Mouse (Mus musculus): ENCODE results near the gene Ush1c. TPM values are rescaled to one million over a fixed set of nuclear protein-coding genes. Genes with fewer than 3 reads are reported as not detected.

Ush1c gene
- polyA plus RNA-seq (2012; rRNA removed) = 0.03 TPM in 1 of 2 replicates, not detected in the other

GRCm38 (mm10) chr7:46238346-46238745 is at the start of gene Ush1c:
Gene Ush1c (minus strand): TSS chr7:46238503.

GRCm38 (mm10) chr7:46240696-46241095 is 2.4 kb upstream of the Ush1c start, which contains the start of gene Otog:
Gene Otog (plus strand): TSS chr7:46240987.

GRCm38 (mm10) chr7:46179431-46180275 is 58.6 kb downstream of the Ush1c start, which contains the start of gene Abcc8:
Gene Abcc8 (minus strand): TSS chr7:46180033.

Other genes with a start within 250 kb of the Ush1c start
- 9.6 and 12.4 TPM in 2 replicates for gene Abcc6, start 208.2 kb downstream of the Ush1c start, polyA plus RNA-seq (2012; rRNA removed)
- 17.1 and 18.2 TPM in 2 replicates for gene Nomo1, start 204.8 kb downstream of the Ush1c start, polyA plus RNA-seq (2012; rRNA removed)
- 0.02 and 0.10 TPM in 2 replicates for gene Kcnj11, start 137.7 kb downstream of the Ush1c start, polyA plus RNA-seq (2012; rRNA removed)
- gene Abcc8, start 58.5 kb downstream of the Ush1c start, polyA plus RNA-seq (2012; rRNA removed) = 0.07 and 0.09 TPM in 2 replicates
- gene Otog, start 2.5 kb upstream of the Ush1c start, polyA plus RNA-seq (2012; rRNA removed) = under 0.01 and 0.02 TPM in 2 replicates
- gene Myod1, start 138.0 kb upstream of the Ush1c start, polyA plus RNA-seq (2012; rRNA removed) = 0.03 and 0.87 TPM in 2 replicates
- 0.01 TPM in 1 of 2 replicates, not detected in the other for gene Kcnc1, start 158.0 kb upstream of the Ush1c start, polyA plus RNA-seq (2012; rRNA removed)